Mouse (Mus musculus) megakaryocyte progenitor cell, adult 5-6 weeks (primary cell): Measurements from ENCODE around the gene Thsd4. TPM values are rescaled to one million over a fixed set of nuclear protein-coding genes. Genes with fewer than 3 reads are reported as not detected.
"Not testable (repeated sequence)": the region's sequence is repeated elsewhere in the genome, so short reads cannot be mapped to it uniquely, and the experiment has no call there.

Experiments used
- ATAC-seq: replicated peaks from 2 replicates; pipeline ENCODE4 v1.8.0; 2016; ENCODE audit warnings: mild to moderate bottlenecking, moderate TSS enrichment, inconsistent platforms; ENCODE audit not compliant: poor library complexity
- total RNA-seq, 2 experiments: library from RNA; stranded (forward) in 1 of 2; stranded (reverse) in 1 of 2; fragments of 157-497, 149-512 nt in 1 of 2; fragments of 200-1000 nt in 1 of 2; gene quantifications; 2 replicates each; pipeline versions ENCODE4 v1.2.3 to v1.2.4; 2015 to 2017

The Thsd4 gene
- total RNA-seq, 2 experiments from 2014 or later: 0.05 to 0.17 TPM

DNA sequence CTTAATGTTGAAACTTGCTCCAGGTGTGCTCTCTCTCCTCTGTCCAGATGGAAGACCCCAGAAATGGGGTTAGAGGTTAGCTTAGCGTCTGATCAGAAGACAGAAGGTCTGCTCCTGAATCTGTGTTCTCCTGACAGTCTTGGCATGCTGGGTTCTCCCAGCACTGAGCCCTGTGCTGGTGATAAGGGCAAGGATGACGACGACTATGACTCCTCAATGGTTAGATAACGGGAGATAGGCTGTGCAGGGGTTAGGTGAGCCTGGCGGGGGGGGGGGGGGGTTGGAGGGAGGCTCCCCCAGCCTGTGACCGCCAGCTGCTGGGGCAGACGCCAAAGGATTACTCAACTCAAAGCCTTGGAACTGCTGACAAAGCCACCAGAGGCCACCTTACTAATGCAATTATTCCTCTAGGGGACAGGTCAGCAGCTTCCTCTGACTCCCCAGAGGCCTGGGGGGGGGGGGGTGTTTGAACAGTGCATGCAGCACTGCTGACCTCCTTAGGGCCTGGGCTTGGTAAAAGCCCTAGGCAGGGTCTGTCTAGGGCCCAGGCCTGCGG, 569.3 kb downstream of the Thsd4 start:
- no peak for ATAC-seq

DNA sequence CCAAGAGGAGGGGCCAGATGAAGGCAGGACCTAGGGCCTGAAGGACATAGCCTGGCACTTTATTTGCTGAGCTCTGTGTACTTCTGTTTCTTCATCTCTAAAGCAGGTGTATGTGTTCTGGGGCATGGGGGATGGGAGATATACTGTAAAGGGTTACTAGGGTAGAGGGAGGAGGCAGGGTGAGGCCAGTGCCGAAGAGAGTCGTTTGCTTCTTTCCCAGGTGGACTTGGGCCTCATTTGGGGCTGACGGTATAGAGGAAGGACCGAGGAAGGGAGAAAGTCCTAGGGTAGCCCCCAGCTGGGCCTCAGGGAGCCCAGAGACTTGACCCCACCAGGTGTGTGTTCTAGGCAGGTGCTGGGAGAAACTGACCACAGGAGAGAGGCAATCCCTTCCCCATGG, 569.9 kb downstream of the Thsd4 start:
- ATAC-seq: no peak

DNA sequence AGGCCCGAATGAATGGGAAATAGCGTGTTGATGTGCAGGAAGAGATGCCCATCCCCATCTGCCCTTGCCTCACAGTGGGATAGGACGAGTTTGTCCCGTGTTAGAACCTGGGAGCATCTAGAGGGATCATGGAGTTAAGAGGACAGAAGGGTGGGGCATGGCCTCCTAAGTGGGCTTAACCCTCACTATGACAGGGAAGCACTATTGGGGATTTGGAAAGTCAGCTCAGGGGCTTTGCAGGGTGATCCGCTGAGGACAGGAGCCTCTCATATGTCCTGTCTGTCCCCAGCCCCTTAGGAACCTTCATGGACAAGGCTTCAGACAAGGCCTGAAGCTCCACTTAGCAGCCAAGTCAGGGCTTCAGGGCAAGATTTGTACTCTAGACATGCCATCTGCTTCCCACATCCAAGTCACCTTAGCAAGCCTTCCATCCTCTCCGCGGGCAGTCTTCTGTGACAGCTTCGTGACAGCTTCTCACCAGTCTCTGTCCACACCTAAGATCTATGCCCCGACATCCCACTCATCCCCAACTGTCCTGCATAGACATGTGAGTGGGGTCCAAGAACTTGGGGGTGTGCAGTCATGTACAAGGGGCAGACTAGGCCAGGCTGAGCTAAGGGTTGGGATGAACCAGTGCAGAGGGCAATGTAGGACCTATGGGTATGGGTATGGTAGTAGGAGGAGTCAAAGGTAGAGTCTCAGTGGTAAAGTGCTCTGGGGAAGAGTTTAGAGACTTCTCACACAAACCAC, 570.7 kb downstream of the Thsd4 start:
- no peak for ATAC-seq

DNA sequence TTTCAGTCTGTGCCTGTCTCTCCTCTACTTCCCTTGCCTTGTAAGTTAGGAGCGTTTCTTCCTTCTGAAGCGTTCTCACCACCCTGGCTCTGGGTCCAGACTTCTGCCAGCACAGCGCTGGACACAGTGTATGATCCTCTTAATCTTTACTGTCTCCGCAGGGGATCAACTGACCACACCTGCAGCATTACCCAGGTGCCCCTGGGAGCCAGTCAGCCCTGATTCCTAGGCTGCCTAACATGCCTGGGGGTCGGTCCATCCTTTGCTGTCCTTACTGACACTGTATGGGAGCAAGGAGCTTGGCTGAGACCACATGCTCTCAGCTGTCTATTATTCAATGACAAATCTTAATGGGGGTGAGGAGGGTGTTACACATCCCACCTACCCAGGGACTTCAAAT, 571.9 kb downstream of the Thsd4 start:
- no peak for ATAC-seq

DNA sequence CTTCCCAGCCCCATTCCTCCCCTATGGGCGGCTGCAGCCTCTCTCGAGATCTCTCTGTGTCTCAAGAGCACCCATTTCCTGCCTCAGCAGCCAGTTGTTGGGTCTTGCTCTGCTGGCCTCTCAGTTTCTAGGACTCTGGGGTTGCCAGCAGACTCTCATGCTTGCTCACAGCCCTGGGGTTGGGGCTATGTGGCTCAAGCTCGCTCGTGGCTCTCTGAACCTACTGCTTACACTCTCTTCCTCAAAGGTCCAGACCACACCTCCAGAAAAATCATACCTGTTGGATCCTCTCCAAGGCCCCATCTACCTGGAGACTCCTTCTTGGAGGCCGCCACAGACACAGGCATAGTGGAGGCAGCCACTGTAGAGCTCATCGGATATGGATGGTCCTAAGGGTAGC, 572.3 kb downstream of the Thsd4 start:
- ATAC-seq: no peak

DNA sequence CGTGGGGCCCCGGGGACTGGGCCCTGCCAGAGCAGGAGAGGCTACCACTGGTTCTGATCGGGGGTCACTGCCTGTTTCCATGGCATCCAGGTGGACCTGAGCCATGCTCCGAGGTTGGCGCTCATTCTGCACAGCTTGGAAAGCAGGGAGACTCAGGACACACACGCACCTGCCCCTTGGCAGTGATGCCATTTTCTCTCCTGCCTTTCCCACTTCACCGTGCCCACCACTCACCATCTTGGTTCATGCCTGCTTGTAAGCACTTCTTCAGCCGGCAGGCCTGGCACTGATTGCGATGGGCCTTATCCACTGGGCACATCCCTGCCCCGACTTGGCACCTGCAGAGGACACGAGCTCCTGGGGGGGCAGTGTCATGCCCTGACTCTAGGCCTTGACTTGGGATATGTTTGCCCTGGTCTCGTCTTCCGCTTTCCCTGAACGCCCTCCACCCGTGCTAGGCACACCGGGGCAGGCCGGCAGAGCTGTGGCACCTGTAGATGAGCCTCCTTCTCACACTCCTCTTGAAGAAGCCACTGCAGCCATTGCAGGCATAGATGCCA, 573.1 kb downstream of the Thsd4 start:
- ATAC-seq: no peak

DNA sequence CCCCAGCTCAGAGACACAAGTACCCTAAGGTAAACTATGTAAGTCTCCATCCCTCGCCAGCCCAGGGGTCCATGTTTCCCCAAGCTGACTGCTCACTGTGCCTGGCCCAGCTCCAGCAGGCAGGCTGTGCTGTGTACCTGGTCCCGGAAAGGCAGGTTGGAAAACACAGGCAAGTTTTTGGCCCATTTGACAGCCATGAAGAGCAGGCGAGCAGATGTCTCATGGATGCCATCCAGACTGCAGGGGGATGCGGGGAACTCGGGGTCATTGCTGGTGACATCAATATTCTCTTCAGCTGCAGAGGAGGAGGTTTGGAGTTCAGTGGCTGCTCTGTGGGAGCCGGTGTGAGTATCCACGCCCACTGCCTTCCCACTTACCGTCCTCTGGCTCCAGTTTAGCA, 573.6 kb downstream of the Thsd4 start:
- no peak for ATAC-seq

DNA sequence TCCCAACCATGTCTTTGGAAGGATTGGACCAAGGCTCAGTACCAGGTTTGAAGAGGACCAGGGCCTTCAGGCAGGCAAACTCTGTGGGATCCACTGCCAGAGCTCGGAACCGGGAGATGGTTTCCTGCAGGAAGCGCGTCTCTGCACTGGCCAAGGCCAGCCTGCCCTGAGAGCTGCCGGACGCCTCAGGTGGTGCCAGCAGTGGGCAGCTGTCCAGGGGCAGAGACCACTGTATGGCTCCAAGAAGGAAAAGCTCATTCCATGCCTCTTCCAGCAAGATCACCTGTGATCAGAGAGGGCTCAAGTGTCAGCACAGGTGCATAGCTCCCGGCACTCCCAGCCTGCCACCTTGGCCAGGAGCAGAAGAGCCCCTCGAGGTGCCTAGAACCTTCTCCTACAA, 574.6 kb downstream of the Thsd4 start:
- ATAC-seq: no peak

DNA sequence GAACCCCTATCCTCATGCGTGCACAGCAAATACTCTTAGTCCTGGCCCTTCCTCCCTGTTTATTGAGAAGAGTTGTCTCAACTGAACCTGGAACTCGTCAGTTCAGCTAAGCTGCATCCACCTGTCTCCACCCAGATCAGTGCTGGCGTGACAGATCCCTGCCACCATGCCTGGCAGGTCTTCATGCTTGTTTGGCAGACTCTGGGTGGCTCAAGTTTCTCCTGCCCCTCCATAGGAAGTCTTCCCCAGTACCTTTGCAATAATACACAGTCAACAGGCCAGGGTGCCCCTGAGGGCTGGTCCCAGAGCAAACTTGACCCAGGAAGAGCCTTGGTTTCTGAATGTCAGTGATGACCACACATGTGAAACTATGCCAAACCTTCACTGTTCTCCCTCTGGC, 576.6 kb downstream of the Thsd4 start:
- ATAC-seq: no peak

DNA sequence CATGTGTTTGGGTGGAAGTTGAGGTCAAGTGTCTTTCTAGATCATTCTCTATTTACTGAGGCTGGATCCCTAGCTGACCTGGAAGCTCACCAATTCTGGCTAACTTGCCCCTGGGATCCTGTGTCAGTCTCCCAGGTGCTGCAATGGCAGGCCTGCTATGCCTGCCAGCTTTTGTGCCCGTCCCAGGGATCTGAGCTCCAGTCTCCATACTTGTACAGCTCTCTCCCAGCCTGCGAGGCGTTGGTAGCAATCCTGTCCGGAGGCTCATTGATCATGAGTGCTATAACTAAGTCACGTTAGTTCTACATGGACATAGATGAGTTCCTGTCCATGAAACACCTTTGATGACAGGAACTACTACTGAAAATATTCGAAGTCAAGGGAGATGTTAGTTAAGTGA, 578.0 kb downstream of the Thsd4 start:
- no peak for ATAC-seq

DNA sequence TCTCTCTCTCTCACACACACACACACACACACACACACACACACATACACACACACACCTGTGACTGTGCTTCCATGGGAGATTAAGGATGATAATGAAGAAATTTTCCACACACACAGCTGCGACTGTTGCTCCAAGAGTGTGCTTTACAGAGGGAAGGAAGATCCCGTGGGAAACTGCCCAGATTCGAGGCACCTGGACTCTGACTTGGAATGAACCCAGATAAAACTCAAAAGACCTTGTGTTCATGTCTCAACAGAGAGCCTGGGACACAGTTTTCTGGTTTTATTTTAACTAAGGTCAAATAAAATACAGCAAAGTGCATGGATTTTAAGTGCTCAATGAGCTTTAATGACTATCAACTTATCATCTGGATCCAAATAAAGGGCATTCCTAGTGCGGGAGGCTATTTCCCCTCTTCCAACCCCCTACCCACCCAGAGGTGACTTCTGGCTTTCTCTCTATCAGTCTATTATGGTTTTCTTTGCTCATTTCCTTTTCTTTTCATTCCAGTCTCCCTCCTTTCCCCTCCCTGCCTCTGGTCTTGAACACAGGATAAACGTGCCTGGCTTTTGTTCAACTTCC, 579.3 kb downstream of the Thsd4 start:
- ATAC-seq: no peak

DNA sequence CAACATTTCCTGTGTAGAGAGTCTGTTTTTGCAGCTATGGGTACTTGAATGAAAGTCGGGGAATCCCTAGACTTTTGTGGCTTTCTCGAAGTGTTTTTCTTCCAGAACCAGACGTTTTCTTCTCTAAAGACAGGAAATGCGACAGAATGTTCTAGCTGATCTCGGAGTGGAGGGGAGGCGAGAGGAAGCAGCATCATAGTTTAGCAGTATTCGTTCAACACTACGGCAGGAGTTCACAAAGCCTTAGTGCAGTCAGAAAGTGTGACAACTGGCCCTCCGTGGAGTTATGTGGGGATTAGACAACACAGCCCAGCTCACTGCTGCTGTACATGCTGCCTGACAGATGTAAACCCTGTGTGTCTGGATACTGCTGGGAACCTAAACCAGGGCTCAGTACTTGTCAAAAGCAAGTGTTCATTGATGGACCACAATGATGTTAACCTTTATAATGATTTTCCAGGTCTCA, 579.9 kb downstream of the Thsd4 start:
- ATAC-seq: no peak

DNA sequence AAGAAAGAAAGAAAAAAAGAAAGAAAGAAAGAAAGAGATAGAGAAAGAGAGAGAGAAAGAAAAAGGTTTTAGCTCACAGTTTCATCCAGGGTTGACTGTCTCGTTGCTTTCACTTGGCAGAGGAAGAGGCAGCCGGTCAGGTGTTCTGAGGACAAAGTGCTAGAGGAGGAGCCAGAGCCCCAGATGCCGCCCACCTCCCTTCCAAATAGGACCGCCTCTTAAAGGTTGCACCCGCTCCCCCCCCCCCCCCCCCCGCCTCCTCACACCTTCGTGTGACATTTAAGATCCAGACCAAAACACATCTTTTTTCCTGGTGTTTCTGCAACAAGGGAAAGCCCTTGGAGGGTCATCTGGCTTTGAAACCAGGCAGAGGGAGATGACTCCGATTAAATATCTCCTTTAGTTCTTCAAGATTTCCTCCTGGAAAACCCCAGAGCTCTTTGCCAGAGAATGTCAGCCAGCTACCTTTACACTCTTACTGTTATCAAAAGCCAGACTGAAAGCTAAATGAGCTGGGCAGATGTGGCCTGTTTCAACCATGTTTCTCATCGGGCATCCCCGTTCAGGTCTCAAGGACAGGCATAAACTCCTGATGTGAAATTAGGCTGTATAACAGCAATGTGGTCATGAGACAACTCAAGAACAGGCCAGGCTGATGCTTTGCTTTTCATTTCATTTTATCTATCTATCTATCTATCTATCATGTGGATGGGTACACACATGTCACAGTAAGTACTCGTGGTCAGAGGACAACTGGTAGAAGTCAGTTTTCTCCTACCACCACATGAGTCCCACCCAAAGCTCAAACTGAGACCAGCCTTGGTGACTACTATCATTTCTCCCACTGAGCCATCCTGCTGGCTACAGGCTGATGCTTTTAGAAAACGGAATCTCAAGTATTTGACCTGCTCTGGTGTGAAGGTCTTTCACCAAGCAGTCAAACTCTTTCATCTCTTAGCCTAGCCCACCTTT, 580.6 kb downstream of the Thsd4 start:
- ATAC-seq: no peak

DNA sequence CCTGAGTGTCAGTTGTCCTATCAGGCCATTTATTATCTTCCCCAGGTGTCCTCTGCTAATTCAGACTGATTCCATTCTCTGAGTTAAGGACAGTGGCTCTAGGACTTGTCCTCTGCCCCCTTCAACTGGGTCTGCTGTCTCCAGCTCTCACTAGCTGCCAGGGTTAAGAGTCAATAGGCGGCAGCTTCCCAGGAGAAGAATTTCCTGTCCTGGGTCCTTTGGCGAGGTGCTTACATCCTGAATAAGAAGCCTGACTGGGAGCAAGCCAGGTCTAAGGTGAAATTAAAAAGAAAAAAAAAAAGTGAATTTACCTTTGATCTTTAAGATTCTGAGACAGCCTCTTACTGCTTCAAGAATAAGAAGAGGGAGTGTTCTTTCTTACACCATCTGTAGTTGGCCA, 582.2 kb downstream of the Thsd4 start:
- no peak for ATAC-seq

DNA sequence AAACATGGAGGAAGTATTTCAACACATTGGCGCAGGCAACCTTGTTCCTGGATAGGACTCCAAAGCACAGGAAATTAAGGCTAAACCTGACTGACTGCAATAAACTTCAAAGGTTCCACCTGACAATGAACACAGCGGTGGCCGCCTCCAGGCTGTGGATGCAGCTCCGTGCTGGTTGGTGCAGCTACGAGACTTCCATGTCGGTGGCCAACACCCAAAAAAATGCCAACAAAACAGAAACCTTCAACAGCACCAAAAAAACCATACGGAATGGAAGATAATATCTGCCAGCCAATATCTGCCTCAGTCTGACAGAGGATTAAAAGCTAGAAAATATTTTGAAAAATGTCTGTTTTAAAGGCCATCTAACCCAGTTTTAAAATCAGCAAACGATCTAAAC, 583.3 kb downstream of the Thsd4 start:
- ATAC-seq: no peak

DNA sequence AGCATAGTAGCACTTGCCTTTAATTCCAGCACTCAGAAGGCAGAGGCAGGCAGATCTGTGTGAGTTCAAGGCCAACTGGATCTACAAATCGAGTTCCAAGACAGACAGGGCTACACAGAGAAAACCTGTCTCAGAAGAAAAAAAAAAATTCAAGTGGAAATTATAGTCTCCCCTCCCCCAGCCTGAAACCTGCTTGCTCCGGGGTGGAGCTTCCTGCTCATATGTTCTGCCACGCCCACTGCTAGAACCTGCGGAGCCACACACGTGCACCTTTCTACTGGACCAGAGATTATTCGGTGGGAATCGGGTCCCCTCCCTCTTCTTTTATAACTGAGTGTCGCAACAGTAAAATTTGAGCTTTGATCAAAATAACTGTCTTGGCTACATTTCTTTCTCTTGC, 586.0 kb downstream of the Thsd4 start:
- ATAC-seq: not testable (repeated sequence)

DNA sequence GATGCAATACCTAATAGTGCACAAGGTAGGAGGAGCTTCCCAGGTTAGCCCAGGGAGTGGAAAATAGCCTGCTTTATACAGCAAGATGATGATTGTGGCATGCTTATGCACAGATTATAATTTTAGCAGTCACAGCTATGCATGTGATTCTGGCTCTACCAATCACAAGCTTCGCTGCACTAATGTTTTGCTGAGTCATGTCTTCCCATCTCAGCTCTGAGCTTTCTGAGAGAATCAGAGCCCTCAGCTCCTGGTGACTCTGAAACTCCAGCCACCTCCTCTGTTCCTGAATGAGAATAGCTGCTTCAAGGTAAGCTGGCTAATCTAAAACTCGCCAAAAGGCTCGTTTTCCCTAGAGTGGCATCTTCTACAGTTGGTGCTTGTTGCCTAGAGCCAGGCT, 591.6 kb downstream of the Thsd4 start:
- ATAC-seq: no peak
